Mouse (Mus musculus) lung, postnatal 4 days (tissue): ENCODE data around the gene Rnh1.
A peak's percentile ranks its signal among the peaks of the same experiment; 100 is the strongest.

ENCODE experiments used
- DNase-seq, 2 experiments: peaks; one replicate each; pipeline ENCODE4 v3.0.0; 2021

Rnh1 gene

DNA sequence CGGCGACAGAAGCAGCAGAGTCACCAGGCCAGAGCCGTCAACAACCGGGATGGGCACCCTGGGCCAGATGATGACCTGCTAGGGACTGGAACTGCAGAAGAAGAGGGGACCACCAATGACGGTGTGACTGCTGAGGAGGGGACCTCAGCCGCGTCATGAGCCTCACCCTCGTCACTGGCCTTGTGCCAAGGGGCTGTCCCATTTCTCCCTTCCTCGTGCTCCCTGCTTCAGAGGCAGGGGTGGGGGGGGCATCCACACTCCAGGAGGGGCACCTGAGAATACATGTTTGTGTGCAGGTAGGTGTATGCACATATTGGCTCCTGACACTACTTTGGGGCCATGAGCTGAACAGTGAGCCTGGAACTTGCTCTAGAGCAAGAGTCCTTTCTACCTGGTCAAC lies 17.3 kb downstream of the Rnh1 start:
- DNase-seq: no peak

DNA sequence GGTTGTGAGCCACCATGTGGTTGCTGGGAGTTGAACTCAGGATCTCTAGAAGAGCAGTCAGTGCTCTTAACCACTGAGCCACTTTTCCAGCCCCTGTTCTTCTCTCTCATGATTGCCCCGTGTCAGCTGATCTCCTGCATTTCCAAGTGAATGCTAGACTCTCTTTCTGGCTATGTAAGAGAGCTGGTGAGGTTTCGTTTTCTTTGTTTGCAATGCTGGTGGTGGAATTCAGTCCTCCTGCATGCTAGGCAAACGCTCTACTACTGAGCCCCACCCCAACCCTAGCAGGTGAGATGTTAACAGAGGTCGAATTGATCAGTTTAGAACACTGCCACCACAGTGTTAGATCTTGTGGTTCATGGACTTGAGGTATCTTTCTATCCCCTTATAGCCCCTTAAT lies 24.0 kb downstream of the Rnh1 start:
- no peak for DNase-seq

DNA sequence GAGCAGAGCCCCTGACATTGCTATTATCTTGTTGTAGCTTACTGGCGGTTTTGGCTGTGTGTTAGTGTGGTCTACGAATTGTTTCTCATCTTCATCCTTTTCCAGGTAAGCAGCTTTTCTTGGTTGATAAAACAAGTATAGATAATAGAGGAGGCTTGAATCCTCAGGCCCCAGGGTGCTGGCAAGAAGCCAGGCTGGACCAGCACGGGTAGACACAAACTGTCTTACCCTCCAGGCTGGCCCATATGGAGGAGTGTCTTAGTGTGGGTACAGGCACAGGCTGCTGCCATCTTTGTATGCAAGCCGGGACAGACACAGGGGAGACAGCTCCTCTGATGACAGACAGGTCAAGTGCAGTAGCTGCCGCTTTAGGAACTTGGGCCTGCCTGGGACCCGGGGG lies 25.6 kb downstream of the Rnh1 start:
- DNase-seq: no peak

DNA sequence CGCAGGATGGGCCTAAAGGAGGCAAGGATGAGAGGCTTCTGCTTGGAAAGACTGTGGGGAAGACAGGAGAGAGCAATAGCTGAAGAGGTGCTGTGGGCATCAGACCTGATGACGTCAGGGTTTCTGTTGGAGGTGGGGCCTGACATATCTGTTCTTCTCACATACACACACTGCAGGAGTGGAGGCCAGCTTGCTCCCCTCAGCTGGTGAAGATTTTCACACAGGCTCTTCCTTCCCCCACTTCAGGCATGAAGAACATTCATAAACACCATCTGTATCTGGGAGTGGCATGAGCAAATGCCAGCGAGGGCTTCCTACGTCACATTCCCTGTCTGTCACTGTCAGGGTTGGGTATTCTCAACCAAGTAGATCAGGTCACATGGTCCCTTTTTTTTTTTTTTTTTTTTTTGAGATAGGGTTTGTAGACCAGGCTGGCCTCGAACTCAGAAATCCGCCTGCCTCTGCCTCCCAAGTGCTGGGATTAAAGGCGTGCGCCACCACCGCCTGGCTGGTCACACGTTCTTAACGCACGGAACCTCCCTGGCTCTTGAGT lies 26.5 kb downstream of the Rnh1 start:
- DNase-seq: no peak

DNA sequence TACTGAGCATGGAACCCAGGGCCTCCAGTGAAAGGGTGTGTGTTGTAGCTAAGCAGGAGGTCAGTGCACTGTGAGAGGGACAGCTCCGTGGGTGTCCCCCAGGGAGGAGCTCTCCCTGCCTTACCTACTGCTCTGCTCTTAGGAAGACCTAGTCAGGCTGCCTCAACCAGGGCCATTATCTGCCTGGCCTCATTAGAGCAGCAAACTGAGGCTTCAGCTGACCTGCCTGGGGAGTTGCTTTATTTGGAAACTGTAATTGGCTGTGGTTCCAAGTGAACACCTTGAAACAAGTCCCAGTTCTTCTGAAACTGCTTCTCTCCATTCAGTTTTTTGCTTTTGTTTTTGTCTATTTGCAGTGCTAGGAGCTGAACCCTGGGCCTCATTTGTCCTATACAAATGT lies 27.3 kb downstream of the Rnh1 start:
- DNase-seq: no peak

DNA sequence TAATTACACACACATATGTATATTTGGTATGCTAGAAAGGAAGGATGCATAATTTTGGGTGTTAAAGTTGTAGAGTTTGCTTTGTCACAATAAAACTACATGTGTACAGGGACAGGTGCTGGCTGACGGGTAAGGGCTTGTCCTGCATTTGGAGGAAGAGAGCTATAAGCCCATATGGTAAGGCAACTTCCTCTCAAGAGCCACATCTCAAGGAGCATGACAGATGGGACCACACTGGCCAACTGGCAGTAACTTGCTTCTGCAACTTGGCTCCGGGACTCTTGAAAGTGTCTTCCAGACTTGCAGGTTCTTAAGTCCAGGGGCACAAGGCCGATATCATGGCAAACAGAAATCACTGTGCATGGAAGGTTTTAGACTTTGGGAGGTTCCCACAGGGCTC lies 28.0 kb downstream of the Rnh1 start:
- no peak for DNase-seq

DNA sequence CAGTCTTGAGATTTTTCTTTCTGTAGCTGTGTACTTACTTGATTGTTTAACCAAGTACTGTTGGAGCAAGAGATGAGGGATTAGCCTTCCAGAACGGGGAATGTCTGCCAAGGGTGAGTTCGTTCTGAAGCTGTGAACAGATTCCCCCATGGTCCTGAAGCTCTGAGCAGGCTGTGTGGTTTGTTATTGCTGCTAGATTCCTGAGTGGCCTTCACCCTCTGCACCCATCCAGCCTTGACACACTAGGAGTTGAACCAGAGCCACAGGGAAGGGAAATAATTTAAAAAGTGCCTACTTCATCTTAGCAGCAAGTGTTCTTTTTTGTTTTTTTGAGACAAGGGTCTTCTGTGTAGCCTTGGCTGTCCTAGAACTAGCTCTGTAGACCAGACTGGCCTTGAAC lies 28.8 kb downstream of the Rnh1 start:
- no peak for DNase-seq

DNA sequence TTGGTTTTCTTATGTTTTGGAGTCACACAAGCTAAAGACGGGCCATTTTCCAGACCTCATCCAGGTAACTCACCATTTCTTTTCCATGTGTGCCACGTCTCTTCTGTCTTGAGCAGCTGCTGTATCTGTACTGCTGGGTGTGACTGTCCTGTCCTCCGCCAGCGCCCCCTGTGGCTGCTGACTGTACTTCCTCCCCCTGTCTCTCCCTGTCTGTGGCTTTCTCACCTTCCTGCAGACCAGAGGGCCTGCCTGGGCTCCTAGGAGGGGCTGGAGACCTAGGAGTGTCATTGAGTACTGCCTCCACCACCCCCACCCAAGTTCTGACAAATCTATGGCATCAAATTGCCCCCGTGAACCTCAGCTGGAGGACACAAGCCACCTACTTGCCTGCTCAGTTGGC lies 29.5 kb downstream of the Rnh1 start:
- DNase-seq: peak; percentile 55 to 68

DNA sequence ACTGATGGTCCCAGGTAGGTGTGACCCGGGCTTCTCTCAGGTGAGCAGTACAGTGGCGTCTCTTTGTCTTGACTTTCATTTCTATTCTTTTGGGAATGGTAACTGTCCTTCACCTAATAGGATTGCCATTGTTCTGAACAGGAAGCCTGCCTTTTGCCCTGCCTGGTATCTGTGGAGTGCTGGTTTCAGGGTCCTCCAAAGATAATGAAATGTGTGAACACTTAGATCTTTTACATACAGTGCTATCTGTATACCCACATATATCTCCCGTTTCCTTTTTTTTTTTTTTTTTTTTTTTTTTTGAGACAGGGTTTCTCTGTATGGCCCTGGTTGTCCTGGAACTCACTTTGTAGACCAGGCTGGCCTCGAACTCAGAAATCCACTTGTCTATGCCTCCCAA lies 31.3 kb downstream of the Rnh1 start:
- no peak for DNase-seq

DNA sequence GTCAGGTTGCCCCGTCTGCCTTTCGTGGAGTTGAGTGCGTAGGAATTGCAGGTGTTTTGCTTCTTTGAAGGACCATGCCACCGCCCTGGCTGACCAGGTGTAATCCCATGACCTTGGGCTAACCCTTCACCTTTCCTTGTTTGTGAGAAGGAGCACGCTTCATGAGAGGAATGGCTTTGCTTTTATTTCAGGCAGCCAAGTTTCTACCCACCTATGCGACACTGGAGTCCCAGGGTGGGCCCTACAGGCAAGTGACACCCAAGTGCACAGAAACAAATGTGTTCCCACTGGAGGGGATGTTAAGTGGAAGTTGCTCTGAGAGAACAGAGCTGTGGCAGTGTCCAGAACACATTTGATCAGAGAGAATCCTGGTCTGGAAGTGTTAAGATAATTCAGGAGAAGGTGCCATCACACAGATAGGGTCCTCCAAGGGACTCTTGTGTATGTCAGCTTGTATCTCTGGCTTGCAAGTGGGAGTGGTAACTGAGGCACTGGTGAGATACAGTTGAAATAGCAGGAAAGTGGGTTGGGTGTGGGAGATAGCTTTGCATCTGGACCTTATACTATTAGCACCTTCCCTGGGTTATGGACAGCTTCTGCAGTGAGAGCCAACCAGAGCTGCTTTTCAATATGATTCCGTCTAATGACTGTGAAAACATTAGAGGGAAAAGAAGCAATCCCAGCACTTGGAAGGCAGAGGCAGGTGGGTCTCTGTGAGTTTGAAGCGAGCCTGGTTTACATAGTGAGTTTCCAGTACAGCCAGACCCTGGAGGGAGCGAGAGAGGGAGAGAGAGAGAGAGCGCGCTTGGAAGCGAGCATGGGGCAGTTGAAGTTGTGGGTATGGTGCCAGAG lies 40.5 kb downstream of the Rnh1 start:
- no peak for DNase-seq

DNA sequence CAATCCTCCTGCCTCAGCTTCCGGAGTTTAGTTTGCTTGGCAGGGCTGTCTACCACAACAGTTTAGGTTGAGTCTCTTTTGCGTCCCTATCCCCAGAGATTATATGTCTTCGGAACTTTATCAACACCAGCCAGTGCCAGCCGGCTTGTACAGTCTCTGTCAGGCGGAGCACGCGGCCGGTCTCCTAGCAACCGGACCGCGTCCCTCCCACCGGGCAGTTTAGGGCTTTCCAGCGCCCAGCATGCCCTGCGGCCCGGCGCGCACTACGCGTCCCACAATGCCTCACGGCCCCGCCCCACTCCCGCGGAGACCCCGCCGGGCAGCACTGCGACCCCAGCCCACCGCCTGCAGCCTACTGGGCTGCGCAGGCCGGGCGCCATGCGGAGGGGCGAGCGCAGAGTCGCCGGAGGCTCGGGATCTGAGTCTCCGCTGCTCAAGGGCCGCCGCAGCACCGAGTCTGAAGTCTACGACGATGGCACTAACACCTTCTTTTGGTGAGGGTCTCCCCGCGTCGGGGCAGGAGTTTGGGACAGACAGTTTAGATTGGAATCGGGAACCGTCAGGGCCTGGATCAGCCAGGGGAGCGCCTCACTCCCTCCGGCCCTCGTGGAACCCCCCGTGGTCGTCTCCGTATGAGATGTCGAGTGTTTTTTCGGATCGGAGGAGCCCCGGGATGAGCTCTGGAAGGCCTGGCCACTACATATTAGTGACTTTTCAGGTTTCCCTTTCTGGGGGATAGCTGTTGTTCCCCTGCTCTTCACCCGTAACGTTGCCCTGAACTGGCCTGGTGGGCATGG lies 41.4 kb downstream of the Rnh1 start:
- peak; percentile 91 to 93 for DNase-seq

DNA sequence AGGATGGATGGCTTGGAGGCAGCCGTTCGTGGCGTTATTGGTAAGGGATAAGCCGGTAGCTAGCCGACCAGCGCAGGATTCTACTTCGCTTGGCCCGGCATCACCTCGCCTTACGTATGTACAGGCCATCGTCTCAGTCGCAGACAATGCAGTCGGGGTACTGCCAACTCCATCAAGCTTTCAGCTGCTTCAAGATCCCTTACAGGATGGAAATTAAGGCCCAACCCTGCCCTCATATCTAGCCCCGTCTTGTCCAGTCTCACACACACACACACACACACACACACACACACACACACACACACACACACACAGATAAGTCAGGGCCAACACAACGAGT lies 49.2 kb downstream of the Rnh1 start:
- DNase-seq: no peak

DNA sequence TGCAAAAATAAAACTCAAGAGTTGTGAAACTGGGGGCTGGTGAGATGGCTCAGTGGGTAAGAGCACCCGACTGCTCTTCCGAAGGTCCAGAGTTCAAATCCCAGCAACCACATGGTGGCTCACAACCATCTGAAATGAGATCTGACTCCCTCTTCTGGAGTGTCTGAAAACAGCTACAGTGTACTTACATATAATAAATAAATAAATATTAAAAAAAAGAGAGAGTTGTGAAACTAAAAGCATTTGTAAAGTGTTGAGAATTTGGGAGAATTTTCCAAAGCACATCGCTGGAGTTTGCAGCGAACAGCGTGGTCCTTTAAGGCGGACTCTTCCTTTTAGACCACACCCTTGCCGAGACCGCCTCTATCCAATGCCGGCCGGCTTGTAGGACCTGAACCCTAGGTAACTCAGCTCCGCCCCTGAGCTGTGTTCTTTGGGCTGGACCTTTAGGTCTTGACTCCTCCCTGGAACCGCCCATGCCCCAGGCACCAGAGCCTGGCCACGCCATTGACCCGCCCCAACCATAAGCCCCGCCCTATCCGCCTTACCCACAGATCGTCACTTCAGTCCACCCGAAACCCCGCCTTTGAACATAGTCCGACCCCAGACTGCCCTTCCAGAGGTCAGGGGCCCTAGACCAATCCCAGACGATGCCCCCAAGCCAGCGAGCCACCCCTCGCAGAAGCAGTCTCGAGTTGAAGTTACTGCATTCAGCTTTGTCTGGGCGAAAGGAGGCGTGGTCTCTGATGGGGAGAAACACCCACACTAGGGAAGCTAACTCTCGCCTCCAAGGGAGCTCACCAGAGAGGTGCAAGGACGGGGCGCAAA lies 49.8 kb downstream of the Rnh1 start:
- DNase-seq: peak; percentile 97

DNA sequence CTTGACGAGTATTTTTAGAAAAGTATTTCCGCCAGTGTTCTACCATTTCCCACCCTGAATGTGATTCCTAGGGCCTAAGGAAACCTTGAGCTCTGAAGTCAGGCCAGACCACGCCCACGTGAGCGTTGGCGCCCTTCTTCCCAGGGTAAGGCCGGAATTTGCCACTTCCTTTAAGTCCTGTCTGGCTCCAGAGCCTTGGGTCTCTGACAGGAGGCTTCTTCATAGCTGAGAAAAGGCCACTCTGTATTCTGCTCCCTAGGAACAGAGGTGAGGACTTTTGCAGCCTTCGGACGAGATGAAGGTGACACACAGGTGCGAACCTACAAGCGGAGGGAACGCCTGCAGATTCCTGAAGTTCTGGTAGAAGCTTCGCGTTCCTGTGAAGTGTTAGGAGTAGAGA lies 50.4 kb downstream of the Rnh1 start, which contains the start of gene Ptdss2:
Gene Ptdss2 (plus strand): TSS at position 138 of the 400 bp plus-strand sequence.
- peak; percentile 72 to 85 for DNase-seq

DNA sequence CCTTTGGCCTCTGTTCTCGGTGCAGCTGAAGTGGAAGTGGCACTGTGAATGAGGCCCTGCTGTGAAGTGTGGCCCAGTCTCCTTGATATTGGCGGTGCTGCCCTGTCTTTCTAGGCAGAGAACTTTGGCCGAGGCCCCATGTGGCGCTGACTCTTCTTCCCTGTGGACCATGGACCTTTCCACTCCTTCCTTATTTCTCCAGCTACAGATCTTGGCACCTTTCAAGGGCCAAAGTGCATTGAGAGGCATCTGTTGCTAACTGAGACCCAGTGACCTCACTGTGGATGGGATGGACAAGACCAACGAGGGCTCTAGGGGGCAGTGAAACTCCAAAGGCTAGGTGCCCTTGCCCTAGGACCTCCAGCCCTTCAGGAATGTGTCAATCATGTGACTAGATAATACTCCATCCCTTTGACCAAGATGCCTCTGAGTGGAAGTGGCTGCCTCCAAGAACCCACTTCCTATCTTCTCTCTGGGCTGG lies 51.6 kb downstream of the Rnh1 start:
- peak; percentile 17 to 44 for DNase-seq

DNA sequence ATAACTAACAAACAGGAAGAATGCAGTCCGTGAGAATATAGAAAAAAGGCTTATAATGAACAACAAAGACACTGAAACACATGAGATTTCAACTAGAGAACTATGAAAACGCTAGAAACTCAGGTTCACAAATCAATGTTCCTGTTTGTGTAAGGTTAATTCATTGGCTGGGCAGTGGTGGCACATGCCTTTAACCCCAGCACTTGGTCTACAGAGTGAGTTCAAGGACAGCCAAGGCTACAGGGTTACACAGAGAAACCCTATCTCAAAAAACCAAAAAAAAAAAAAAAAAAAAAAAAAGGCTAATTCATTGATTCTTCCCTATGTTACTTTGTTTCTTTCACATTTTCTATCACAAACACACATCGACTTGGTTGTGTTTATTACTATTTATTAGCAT lies 52.1 kb downstream of the Rnh1 start:
- no peak for DNase-seq

DNA sequence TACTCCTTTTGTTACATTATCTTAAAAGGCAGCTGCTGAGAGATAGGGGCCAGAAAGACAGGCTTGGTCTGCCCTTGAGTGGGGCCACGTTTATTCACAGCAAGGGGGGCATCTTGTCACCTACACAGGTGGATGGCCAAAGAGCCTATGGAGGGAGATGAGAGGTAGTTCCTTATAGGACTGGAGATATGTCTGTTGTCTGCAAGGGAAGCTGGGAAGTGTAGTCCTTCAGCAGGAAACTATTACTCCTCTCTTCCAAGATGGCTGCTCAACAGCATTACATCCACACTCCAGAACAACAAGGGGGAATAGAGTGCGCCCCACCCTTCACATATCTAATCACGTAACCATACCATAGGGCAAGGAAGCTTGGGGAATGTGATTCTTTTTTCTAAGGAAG lies 53.2 kb downstream of the Rnh1 start:
- no peak for DNase-seq

DNA sequence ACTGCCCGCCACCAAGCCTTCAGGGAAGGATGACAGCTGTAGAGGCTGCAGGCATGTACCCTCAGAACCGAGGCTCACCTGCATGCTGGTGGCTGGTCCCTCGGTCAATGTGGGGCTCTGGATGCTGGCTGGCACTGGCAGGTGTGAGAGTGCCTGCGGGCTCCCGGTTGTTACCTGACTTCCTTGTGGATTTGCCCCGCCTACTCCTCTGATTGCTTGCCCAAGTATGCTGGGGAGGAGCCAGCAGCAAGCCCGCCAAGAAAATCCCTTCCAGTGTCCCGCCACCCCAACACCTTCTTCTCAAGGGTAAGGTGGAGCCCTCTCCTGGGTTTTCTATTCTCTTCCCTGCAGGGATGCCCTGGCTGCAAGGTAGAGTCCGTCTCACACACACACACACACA lies 55.0 kb downstream of the Rnh1 start, which contains the start of gene Ano9:
Gene Ano9 (minus strand): TSS at position 171 of the 400 bp plus-strand sequence.
- DNase-seq: peak; percentile 28 to 43

DNA sequence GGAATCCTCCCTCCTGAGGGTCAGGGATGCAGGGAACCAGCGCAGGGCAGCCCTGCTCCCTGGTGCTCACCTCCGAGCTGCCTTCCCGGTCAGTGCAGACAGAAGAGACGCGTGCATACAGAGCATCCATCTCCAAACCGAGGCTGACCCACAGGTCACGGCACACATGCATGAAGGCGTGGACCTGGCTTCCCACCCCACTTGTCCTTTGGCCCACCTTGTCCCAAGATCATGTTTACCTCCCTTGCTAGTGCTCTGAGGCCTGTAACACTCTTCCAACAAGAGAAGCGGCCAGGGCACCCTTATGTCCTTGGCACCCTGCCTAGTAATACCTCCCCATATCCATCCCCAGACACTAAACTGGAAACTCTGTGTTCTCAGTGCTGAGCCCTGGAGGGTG lies 56.8 kb downstream of the Rnh1 start:
- DNase-seq: no peak
